Mouse (Mus musculus) CH12.LX (cell line): ENCODE measurements around the gene Mrps18c. TPM values are rescaled to one million over a fixed set of nuclear protein-coding genes. Genes with fewer than 3 reads are reported as not detected.
A peak's percentile ranks its signal among the peaks of the same experiment; 100 is the strongest.

Source experiments
- DNase-seq: peaks from one replicate; pipeline ENCODE4 v3.0.0-alpha.2; 2013; ENCODE audit errors: extremely low read depth
- H3K27ac ChIP-seq: 2 replicates; pipeline ENCODE4 v1.5.1; 2012; ENCODE audit warnings: low read depth, mild to moderate bottlenecking, control low read depth, moderate library complexity; ENCODE audit not compliant: insufficient read depth
- H3K27me3 ChIP-seq: replicated peaks from 2 replicates; pipeline ENCODE3; 2012; ENCODE audit warnings: inconsistent platforms
- H3K36me3 ChIP-seq, 2 experiments: replicated peaks in 1 of 2; 2 replicates each; pipeline versions ENCODE3 to v1.6.1; 2012; ENCODE audit warnings: inconsistent platforms in 1 of 2, low read length in 1 of 2, mild to moderate bottlenecking in 1 of 2, mixed read lengths in 1 of 2, moderate library complexity in 1 of 2; ENCODE audit not compliant: control insufficient read depth in 1 of 2, insufficient read depth in 1 of 2
- H3K4me1 ChIP-seq, 2 experiments: 2 replicates each; pipeline ENCODE4 v1.6.1; 2012; ENCODE audit warnings: inconsistent platforms in 1 of 2, moderate library complexity in 1 of 2; ENCODE audit not compliant: insufficient read depth in 2 of 2, control insufficient read depth in 1 of 2
- H3K4me2 ChIP-seq: 2 replicates; pipeline ENCODE4 v1.6.1; 2012; ENCODE audit warnings: low read depth, mild to moderate bottlenecking, control low read depth; ENCODE audit not compliant: poor library complexity, insufficient read depth, severe bottlenecking
- H3K4me3 ChIP-seq, 3 experiments: fragments of 150-350 bp in 1 of 3; sonication (generic) in 1 of 3; replicated peaks in 1 of 3; 2 replicates each; pipeline versions ENCODE3 to v1.5.1; 2011 to 2012; ENCODE audit warnings: low read depth in 2 of 3, low read length in 2 of 3, mild to moderate bottlenecking in 2 of 3, moderate library complexity in 2 of 3, control low read depth in 1 of 3, improper control_type of control experiment in 1 of 3, inconsistent platforms in 1 of 3, mixed read lengths in 1 of 3; ENCODE audit not compliant: poor library complexity in 1 of 3
- H3K79me2 ChIP-seq: replicated peaks from 2 replicates; pipeline ENCODE4 v1.6.1; 2012; ENCODE audit warnings: mild to moderate bottlenecking, moderate library complexity; ENCODE audit not compliant: control insufficient read depth, poor library complexity, insufficient read depth, severe bottlenecking; ENCODE audit errors: extremely low read depth
- H3K9ac ChIP-seq: 2 replicates; pipeline ENCODE4 v1.6.1; 2012; ENCODE audit warnings: low read depth, mild to moderate bottlenecking, control low read depth, moderate library complexity; ENCODE audit not compliant: insufficient read depth
- H3K9me3 ChIP-seq: replicated peaks from 2 replicates; pipeline ENCODE3; 2012; ENCODE audit warnings: low read length, inconsistent platforms, mixed read lengths
- BHLHE40 ChIP-seq: IDR thresholded peaks from 2 replicates; pipeline ENCODE4 v1.6.1; 2011; ENCODE audit warnings: mild to moderate bottlenecking, low read depth, low read length, improper control_type of control experiment
- CHD1 ChIP-seq: IDR thresholded peaks from 2 replicates; pipeline ENCODE4 v1.6.1; 2012; ENCODE audit warnings: low read depth, low read length, improper control_type of control experiment, inconsistent platforms
- CHD2 ChIP-seq: IDR thresholded peaks from 2 replicates; pipeline ENCODE4 v1.6.1; 2011; ENCODE audit warnings: low read length, improper control_type of control experiment
- CTCF ChIP-seq, 2 experiments: IDR thresholded peaks in 1 of 2; conservative IDR thresholded peaks in 1 of 2; 2 replicates each; pipeline ENCODE4 v1.5.1; 2011 to 2012; ENCODE audit warnings: low read depth in 2 of 2, low read length in 2 of 2, improper control_type of control experiment in 1 of 2, inconsistent platforms in 1 of 2, mild to moderate bottlenecking in 1 of 2, moderate library complexity in 1 of 2
- E2F4 ChIP-seq: IDR thresholded peaks from 2 replicates; pipeline ENCODE4 v1.6.1; 2011; ENCODE audit warnings: low read depth, low read length, improper control_type of control experiment; ENCODE audit not compliant: insufficient replicate concordance
- ELF1 ChIP-seq: IDR thresholded peaks from 2 replicates; pipeline ENCODE4 v1.6.1; 2014; ENCODE audit warnings: low read depth, mild to moderate bottlenecking, inconsistent platforms, low read length, improper control_type of control experiment
- ETS1 ChIP-seq: conservative IDR thresholded peaks from 2 replicates; pipeline ENCODE4 v1.6.1; 2012; ENCODE audit warnings: low read depth, mild to moderate bottlenecking, inconsistent platforms, low read length, improper control_type of control experiment, moderate library complexity
- GABPA ChIP-seq: IDR thresholded peaks from 2 replicates; pipeline ENCODE4 v1.6.1; 2012; ENCODE audit warnings: low read depth, low read length, improper control_type of control experiment, inconsistent platforms; ENCODE audit not compliant: insufficient replicate concordance
- HCFC1 ChIP-seq: IDR thresholded peaks from 2 replicates; pipeline ENCODE4 v1.6.1; 2012; ENCODE audit warnings: low read depth, mild to moderate bottlenecking, inconsistent platforms, low read length, improper control_type of control experiment
- IRF4 ChIP-seq: IDR thresholded peaks from 2 replicates; pipeline ENCODE4 v1.6.1; 2014; ENCODE audit warnings: low read depth, mild to moderate bottlenecking, inconsistent platforms, low read length, improper control_type of control experiment
- JUN ChIP-seq: IDR thresholded peaks from 2 replicates; pipeline ENCODE4 v1.6.1; 2011; ENCODE audit warnings: low read depth, mild to moderate bottlenecking, low read length, improper control_type of control experiment, moderate library complexity; ENCODE audit not compliant: insufficient read depth
- JUND ChIP-seq: conservative IDR thresholded peaks from 2 replicates; pipeline ENCODE4 v1.6.1; 2011; ENCODE audit warnings: low read depth, low read length, improper control_type of control experiment
- KAT2A ChIP-seq: IDR thresholded peaks from 2 replicates; pipeline ENCODE4 v1.6.1; 2012; ENCODE audit warnings: low read length, improper control_type of control experiment, inconsistent platforms; ENCODE audit not compliant: insufficient replicate concordance
- MAFK ChIP-seq: IDR thresholded peaks from 2 replicates; pipeline ENCODE4 v1.6.1; 2011; ENCODE audit warnings: low read length, improper control_type of control experiment; ENCODE audit not compliant: insufficient replicate concordance
- MAX ChIP-seq: IDR thresholded peaks from 2 replicates; pipeline ENCODE4 v1.6.1; 2011; ENCODE audit warnings: low read length, improper control_type of control experiment
- MAZ ChIP-seq: IDR thresholded peaks from 2 replicates; pipeline ENCODE4 v1.6.1; 2012; ENCODE audit warnings: low read depth, mild to moderate bottlenecking, inconsistent platforms, low read length, improper control_type of control experiment, moderate library complexity
- MEF2A ChIP-seq: IDR thresholded peaks from 2 replicates; pipeline ENCODE4 v1.6.1; 2014; ENCODE audit warnings: low read depth, mild to moderate bottlenecking, inconsistent platforms, low read length, improper control_type of control experiment, borderline replicate concordance
- MXI1 ChIP-seq: IDR thresholded peaks from 2 replicates; pipeline ENCODE4 v1.6.1; 2011; ENCODE audit warnings: mild to moderate bottlenecking, low read depth, low read length, improper control_type of control experiment
- MYC ChIP-seq: IDR thresholded peaks from 2 replicates; pipeline ENCODE4 v1.6.1; 2011; ENCODE audit warnings: low read depth, mild to moderate bottlenecking, improper control_type of control experiment, low read length
- NELFE ChIP-seq: IDR thresholded peaks from 2 replicates; pipeline ENCODE4 v1.6.1; 2011; ENCODE audit warnings: low read depth, low read length, improper control_type of control experiment
- NRF1 ChIP-seq: IDR thresholded peaks from 2 replicates; pipeline ENCODE4 v1.6.1; 2014; ENCODE audit warnings: low read depth, mild to moderate bottlenecking, inconsistent platforms, low read length, improper control_type of control experiment, moderate library complexity
- PAX5 ChIP-seq: IDR thresholded peaks from 2 replicates; pipeline ENCODE4 v1.6.1; 2012; ENCODE audit warnings: low read length, inconsistent platforms, mixed read lengths
- POLR2A ChIP-seq: IDR thresholded peaks from 2 replicates; pipeline ENCODE4 v1.6.1; 2011; ENCODE audit warnings: low read depth, mild to moderate bottlenecking, improper control_type of control experiment, low read length
- RAD21 ChIP-seq: IDR thresholded peaks from 2 replicates; pipeline ENCODE4 v1.6.1; 2011; ENCODE audit warnings: low read depth, mild to moderate bottlenecking, low read length, improper control_type of control experiment, moderate library complexity
- RCOR1 ChIP-seq: conservative IDR thresholded peaks from 2 replicates; pipeline ENCODE4 v1.6.1; 2012; ENCODE audit warnings: low read depth, mild to moderate bottlenecking, inconsistent platforms, low read length, improper control_type of control experiment
- SMC3 ChIP-seq: IDR thresholded peaks from 2 replicates; pipeline ENCODE4 v1.6.1; 2011; ENCODE audit warnings: low read depth, low read length, improper control_type of control experiment
- TCF12 ChIP-seq: IDR thresholded peaks from 2 replicates; pipeline ENCODE4 v1.6.1; 2014; ENCODE audit warnings: low read depth, mild to moderate bottlenecking, inconsistent platforms, low read length, improper control_type of control experiment
- UBTF ChIP-seq: IDR thresholded peaks from 2 replicates; pipeline ENCODE4 v1.6.1; 2012; ENCODE audit warnings: low read depth, mild to moderate bottlenecking, inconsistent platforms, low read length, improper control_type of control experiment, moderate library complexity
- USF1 ChIP-seq: IDR thresholded peaks from 2 replicates; pipeline ENCODE4 v1.6.1; 2014; ENCODE audit warnings: low read depth, mild to moderate bottlenecking, inconsistent platforms, low read length, improper control_type of control experiment
- USF2 ChIP-seq: conservative IDR thresholded peaks from 2 replicates; pipeline ENCODE4 v1.6.1; 2011; ENCODE audit warnings: low read depth, low read length, improper control_type of control experiment
- ZC3H11A ChIP-seq: IDR thresholded peaks from 2 replicates; pipeline ENCODE4 v1.6.1; 2012; ENCODE audit warnings: low read depth, mild to moderate bottlenecking, inconsistent platforms, low read length, improper control_type of control experiment
- ZKSCAN1 ChIP-seq: IDR thresholded peaks from 2 replicates; pipeline ENCODE4 v1.6.1; 2012; ENCODE audit warnings: low read depth, inconsistent platforms, low read length, improper control_type of control experiment, borderline replicate concordance
- dilution Hi-C: fragments of 300-500 bp; cut with MboI; formaldehyde crosslinking; loops from 2 replicates; pipeline ENCODE4 v1.14.3; 2020; ENCODE audit warnings: low sequenced_read_pairs; ENCODE audit not compliant: extremely low pct_unique_long_range_greater_than_20kb, extremely low pct_ligation_motif_present
- in situ Hi-C: fragments of 300-500 bp; cut with MboI; formaldehyde crosslinking; loops from 3 replicates; pipeline ENCODE4 v1.14.3; 2019; ENCODE audit warnings: low sequenced_read_pairs, low pct_ligation_motif_present, low pct_unique_long_range_greater_than_20kb, mixed read lengths
- polyA plus RNA-seq: library from polyadenylated mRNA; unstranded; fragments of >175 nt; gene quantifications from 2 replicates; pipeline ENCODE4 v1.2.1, GENCODE M21; 2012; ENCODE audit warnings: low read depth; ENCODE audit not compliant: insufficient read length
- total RNA-seq, 2 experiments: library from RNA; depleted of rRNA; stranded (reverse); fragments of 300-350 nt in 1 of 2; fragments of >200 nt in 1 of 2; gene quantifications; 2 replicates each; pipeline ENCODE4 v1.2.3; 2012 to 2014

The Mrps18c gene
- total and polyA plus RNA-seq, 3 experiments: 87.2 to 216 (median 111) TPM

DNA sequence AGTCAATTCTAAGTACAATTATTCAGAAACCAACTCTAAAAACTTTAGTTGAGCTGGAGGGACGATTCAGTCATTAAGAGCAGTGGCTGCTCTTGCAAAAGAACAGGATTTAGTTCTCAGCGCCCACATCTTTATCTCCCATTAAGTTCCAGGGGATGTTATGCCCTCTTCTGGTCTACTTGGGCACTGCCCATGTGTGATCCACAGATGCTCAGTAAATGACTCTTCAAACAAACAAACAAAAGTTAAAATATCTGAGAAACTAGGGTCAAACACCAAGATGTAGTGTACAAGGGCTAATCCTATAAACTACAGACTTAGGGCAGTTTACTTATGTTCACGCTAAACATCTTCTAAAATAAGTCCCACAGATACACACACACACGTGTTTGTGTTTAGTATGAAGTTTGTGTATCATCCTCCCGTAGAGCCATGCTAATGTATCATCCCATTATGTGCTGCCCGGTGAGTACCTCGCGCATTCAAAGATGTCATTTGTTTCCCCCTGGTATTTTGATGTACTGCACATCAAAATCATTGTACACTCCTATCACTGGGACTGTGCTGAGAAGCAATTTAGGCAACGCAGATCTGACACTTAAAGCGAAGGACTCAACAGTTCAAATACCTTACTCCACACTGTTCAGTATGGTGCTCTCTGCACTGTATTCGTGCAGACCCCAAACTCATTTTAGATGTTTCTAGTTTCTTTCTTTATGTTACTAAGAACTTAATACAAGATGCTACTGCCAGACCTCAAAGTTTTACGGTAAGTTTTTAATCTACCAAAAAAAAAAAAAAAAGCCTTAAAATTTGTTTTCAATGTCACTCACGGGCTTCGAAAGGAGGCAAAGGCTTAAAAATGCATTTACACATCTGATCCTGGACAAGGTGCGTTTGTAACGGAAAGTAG is 21.4 kb downstream of the Mrps18c start (continued):
- TF ChIP-seq RAD21: no peak; the same call in none of the 2 replicates
- TF ChIP-seq UBTF: no peak
- no peak; the same call in 1 of the 2 replicates for TF ChIP-seq MXI1
- 0 out of 2 replicates have a peak, but pooled peaks have one; percentile 33 for TF ChIP-seq CHD1
- TF ChIP-seq HCFC1: no peak
- no peak for TF ChIP-seq E2F4
- no peak for TF ChIP-seq CHD2
- no peak for TF ChIP-seq NRF1

DNA sequence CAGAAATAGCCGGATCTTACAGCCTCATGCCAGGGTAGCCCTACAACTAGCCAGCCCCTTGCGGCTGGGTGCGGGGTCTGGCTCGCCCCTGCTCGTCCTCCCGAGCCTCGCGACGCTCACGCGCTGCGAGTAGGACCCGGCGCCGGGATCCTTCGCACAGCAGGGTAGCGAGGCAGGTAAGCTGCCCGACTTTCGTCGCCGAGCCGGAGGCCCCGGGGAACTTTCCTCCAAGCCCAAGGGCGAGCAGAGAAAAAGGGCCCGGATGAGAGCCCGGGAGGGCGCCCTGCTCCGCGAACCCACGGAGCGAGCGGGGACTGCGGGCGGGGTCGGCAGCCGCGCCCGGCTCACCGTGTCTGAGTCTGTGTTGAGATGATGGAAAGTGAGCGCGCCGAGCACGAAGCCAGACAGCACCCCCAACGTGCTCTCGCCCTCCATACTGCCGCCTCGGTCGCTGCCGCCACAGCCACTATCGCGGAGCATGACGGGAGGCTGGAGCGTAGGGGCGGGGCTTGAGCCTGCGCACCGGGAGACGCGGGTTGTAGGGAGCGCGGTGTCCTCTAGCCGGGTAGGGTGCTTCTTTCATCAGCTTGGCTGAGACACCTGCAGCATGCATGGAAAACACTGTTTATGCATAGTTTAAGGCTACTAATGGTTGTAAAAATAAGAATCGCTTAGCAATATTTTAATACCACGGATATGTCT is 22.2 kb downstream of the Mrps18c start, which contains the start of gene Abraxas1:
Gene Abraxas1 (minus strand): TSS at position 483 of the 702 bp plus-strand sequence.
- Histone ChIP-seq H3K79me2 (peaks cover 25% of the 10 kb centered on the region), H3K4me1 (peaks cover 2 to 17% of the 10 kb centered on the region in 2 experiments; a peak in 2 of 4 replicates), H3K27ac (peak within 1 kb of the TSS; percentile 60), H3K27me3 (no peaks in the 10 kb centered on the region), H3K36me3 (peaks cover 15 to 29% of the 10 kb centered on the region in 2 experiments), H3K9me3 (peaks cover 3% of the 10 kb centered on the region), H3K9ac (peak within 1 kb of the TSS; percentile 100), H3K4me2 (peak within 1 kb of the TSS; percentile 82), H3K4me3 (peak within 1 kb of the TSS; percentile 88 to 98 (median 97))
- DNase-seq: peak; percentile 86
- dilution Hi-C loops: no loop called here
- in situ Hi-C loops: no loop called here
- TF ChIP-seq POLR2A: peak; percentile 97
- 0 out of 2 replicates have a peak, but pooled peaks have one; percentile 18 for TF ChIP-seq CHD2
- 0 out of 2 replicates have a peak, but pooled peaks have one; percentile 54 for TF ChIP-seq MYC
- TF ChIP-seq MAZ: peak; percentile 81; the same call in 1 of the 2 replicates
- TF ChIP-seq CTCF (conservative IDR thresholded peaks at IDR 0.05 in 1 of 2, IDR thresholded peaks at IDR 0.05 in 1 of 2; ENCODE audit: low read depth in 2 of 2, low read length in 2 of 2): no peak
- peak; percentile 92 for TF ChIP-seq NRF1
- TF ChIP-seq USF2: no peak
- TF ChIP-seq JUN: no peak
- no peak for TF ChIP-seq GABPA
- TF ChIP-seq MAFK: no peak
- no peak for TF ChIP-seq USF1
- TF ChIP-seq IRF4: no peak
- no peak for TF ChIP-seq SMC3
- peak; percentile 92 for TF ChIP-seq MAX
- no peak for TF ChIP-seq ZKSCAN1
- peak; percentile 94 for TF ChIP-seq TCF12
- no peak; the same call in 1 of the 2 replicates for TF ChIP-seq ETS1
- TF ChIP-seq JUND: no peak
- TF ChIP-seq CHD1: peak; percentile 89
- peak; percentile 44; the same call in 1 of the 2 replicates for TF ChIP-seq UBTF
- no peak for TF ChIP-seq ZC3H11A
- peak; percentile 53; the same call in 1 of the 2 replicates for TF ChIP-seq E2F4
- no peak for TF ChIP-seq PAX5
- peak; percentile 71 for TF ChIP-seq MEF2A
- peak; percentile 48 for TF ChIP-seq ELF1
- peak; percentile 70; the same call in 1 of the 2 replicates for TF ChIP-seq KAT2A
- 0 out of 2 replicates have a peak, but pooled peaks have one; percentile 57 for TF ChIP-seq RCOR1
- TF ChIP-seq NELFE: peak; percentile 97
- peak; percentile 12; the same call in 1 of the 2 replicates for TF ChIP-seq BHLHE40
